Mouse (Mus musculus) layer of hippocampus, adult 11-12 months (tissue): ENCODE measurements at regions not wholly inside any gene's neighbourhood (a gene's known extent, or its start where the extent isn't known, plus 50 kb on each side); places are given as distances from the start of the nearest gene placed in this dataset.

Experiments used
- DNase-seq: peaks from one replicate; pipeline ENCODE4 v3.0.0; 2022; ENCODE audit warnings: low spot score

DNA sequence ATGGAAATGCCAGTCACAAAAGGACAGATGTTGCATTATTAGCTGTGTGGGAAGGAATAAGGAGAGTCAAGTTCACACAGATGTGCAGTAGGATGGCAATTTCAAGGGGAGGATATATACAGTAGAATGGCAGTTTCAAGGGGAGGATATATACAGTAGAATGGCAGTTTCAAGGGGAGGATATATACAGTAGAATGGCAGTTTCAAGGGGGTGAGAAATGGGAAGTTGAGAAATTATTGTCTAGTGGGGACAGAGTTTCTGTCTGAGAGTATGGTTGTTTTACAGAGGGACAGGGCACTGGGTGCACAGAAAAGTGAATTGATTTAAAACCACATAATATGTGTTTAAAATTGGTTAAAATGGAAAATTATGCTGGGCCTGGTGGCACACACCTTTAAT lies 54.8 kb upstream of the Scel start:
- DNase-seq = no peak

DNA sequence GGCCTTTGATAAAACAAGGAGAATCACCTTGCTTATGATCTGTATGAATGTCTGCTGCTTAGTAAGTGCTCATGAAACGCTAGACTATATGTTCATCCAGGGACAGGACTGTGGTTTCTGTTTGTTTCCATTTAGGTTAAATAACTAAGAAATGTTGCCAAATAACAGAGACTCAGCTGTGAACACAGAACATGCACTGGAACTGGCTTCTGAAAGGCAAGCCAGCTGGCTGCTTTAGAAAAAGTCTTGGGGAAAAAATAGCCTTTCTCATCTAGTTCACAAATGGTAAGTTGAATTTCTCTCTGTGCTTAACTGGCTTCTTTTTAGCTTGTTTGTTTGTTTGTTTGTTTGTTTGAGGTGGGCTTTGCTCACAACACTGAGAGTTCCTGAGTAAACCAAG lies 57.0 kb upstream of the Scel start:
- peak; percentile 28 for DNase-seq

DNA sequence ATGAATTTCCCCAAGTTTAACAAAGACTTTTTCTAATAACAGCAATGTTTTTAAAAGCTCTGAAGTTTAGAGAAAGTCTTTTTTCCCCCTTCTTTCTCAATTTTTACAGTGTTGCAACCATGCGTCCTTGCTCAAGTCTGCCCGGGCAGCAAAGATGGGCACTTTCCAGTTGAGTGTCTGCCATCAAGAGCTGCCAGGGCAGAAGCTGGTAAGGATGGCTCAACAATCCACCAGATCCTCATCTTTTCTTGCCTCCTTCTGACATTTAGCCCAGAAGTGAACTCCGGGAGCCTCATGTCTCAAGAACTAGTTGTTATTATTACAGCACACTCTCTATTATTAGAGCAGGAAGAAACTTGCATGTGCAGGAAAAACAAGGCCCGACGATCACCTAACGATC lies 62.4 kb upstream of the Scel start:
- no peak for DNase-seq

DNA sequence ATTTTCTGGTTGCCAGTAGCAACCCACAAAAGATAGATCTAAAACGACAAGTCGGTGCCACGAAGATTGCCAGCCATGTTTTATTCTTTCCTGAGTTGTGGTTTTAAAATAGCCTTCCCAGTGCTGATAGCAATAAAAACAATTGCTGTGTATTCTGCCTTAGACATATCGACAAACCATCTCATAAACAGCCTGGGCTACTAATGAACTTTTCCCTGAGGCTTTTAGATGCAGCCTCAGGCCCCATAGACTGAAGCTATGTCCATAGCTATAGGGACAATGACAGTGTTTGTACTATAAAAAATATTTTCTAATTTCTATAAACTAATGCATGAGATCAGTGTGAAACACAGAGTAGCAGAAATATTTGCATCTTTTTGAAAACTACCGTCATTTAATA lies 63.7 kb upstream of the Scel start:
- DNase-seq = no peak

DNA sequence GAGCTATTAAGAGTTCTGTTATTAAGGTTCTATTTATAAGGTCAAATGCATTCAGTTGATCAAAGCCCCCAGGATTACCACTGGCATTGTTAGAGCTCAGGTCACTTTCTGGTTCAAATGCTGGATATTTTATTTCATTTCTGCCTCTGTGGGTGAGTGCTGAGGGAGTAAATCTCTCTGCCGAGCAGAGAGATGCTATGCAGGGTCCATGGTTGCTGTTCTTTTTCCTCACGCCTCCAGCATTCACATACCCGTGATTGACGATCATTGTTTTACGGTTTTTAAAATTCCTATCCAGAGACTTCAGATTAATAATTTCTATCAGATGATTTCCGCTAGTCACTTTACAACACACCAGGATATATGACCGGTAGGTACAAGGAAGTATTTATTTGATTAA lies 64.1 kb upstream of the Scel start:
- DNase-seq = no peak

DNA sequence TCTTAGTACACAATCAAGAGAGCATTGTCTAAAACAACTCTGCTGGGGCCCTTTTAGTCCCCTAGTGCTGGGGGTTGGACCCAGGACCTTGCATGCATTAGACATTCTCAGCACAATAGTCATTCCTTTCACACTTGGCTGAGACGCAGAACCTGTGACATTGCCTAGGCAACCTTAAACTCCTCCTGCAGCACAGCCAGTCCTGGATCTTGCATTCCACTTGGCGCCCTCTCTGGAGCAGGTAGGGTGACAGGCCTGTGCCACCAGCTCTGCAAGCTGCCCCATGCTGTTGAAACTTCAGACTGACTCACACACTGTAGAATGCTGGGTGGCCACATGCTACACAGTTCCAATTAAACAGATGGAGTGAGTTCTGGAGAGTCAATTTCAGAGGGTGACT lies 66.5 kb upstream of the Scel start:
- peak; percentile 46 for DNase-seq

DNA sequence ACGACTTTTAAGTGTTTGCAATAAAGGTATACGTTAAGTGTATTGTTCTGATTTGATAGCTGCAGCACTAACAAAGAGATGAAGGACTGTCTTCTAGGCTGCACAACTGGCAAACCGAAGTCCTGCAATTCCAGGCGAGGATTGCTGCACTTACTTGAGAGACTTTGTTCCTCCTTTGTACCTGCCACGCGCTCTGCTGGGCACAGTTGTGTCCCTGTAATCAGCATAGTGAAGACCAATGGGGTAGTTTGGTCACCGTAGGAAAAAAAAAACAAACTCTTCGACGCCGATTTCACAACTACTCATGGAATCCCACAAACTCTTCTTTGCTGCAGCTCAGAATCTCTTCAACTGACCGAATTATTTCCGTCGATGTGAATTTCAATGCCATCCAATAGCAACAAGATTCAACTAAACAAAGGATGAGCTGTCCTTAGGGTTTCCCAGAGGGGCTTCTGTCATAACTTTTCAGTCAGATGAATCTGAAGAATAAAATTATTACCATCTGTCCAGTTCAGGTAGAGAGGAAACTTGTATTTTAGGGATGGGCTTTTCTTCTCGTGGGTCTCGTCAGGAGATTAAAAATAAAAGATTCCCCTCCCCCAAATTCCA lies 71.6 kb upstream of the Scel start:
- DNase-seq = no peak

DNA sequence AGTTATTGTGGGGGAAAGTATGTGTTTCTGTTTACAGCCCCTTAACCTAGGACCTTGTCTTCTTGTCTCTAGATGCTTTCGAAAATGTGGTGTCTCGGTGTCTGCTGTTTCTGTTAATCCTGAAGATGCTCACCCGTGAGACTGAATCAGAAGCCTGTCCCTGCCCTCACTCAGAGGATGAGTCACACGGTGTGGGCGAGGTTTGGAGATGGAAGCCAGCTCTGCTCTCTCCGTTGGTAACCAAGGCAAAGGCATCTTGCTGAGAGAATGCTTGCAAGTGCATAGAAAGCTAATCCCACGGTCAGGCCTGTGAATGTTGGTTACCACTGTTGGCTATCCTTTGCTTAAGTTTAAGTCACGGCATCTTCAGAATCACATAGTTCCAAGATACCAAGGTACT lies 72.9 kb upstream of the Scel start:
- peak; percentile 58 for DNase-seq

DNA sequence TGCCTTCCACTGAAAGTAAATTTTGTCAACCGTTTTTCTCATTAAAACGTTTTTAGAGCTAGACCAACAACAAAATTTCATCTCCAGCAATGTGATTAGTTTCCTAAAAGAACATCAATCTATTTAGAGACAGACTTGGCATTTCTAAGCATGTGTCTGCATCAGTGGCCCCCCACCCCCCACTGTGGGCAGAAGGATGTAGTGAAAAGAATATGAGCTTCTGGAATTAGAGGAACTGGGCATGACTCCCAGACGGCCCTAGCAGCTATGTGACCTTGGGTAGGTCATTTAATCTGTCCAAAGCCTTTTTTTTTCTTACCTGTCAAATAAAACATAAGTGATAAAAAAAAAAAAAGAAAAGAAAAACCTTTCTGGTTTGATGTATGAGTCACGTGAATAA lies 78.9 kb upstream of the Scel start:
- DNase-seq = no peak

DNA sequence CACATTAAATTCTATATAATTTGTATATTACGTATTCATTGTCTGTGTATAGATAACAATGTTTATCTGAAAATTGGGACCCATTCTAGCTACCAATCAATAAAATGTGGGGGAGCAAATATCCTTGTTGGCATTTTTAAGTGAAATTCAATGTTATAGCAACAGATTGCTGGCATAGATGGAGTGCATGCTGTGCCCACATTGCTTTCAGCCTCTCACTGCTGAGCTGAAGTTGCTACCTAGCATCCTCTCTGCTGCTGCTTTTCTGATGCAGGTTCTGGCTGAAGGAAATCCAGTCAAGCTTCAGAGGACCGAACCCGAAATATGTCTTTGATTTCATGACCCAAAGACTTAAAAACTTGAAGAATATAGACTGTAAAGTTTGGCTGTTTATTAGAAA lies 80.0 kb upstream of the Scel start:
- DNase-seq = no peak

DNA sequence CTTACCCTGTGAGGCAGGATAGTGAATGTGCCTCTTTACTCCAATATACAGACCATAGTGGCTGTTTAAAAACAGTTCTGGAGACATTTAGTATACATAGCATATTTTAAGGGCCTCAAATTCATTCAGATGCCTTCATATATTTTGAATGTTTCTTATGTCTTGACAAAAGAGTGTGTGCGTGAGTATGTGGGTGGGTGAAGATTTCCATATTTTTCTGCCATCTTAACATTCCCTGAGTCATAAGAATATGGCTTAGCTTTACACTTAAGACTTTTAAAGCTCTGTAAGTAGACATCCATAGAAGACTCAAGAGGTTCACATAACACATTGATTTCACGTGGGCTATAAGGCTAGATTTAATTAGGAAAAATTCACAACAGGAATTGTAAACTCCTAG lies 81.3 kb upstream of the Mycbp2 start:
- no peak for DNase-seq

DNA sequence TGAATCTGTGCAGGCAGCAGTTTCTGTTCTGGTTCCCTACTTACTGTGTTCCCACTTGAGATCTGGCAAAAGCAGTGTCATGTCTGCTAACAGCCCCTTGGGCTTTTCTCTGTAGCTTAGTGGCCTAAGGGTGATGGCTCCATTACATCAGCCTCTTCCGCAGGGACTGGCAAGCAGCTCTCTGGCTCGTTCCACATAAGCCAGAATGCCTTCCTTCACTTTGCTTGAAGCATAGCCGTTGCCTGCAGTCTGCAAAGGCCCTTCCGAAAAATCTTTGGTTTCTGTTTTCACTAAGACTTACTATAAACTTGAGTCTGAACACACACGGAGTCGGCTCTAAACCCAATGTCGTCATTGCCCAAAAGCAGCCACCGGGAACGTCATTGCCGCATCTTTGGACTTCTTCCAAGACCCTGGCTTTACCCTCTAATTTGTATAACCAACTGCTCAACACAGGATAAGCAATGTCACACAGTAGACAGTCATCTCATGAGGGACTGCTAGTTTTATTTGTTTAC lies 74.8 kb upstream of the Mycbp2 start:
- no peak for DNase-seq

DNA sequence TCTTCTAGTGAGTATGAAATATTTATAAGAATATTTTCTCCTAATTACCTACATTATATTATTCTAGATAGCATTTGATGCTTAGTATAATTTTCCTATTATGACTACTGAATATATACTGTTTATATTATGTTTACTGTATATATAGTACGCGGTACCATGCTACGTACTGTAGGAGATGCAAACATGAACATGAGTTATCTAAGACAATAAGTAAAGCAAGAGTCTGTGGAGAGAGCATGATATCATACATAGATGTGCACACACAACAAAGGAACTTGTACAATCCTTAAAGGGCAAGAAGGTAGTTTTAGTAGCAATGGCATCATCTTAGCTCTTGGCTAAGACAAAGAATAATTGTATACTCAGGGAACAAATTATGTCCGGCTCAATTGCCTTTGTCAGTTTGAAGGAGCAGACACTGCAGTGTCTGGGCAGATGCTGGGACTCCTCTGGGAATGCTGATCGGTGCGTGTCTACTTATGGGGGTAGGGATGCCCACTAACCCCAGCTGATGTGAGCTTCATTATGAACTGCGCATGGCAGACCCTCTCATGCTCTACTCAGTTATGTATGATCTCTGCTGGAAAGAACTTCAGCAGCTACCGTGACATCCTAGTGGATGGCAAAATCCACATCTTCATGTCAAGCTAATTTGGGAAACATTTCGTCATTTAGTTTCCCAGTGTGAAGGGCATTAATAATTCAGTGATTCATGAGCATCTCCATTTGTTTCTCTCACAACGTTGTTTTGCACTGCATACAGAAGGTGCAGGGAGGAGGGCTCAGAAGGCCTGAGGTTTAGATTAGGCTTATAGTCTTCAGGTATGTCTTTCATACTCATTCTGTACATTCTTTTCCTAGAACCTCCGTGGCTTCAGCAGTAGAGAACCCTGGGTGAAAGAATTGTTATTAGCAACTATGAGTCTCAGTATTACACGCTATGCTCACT lies 70.8 kb upstream of the Mycbp2 start:
- no peak for DNase-seq

DNA sequence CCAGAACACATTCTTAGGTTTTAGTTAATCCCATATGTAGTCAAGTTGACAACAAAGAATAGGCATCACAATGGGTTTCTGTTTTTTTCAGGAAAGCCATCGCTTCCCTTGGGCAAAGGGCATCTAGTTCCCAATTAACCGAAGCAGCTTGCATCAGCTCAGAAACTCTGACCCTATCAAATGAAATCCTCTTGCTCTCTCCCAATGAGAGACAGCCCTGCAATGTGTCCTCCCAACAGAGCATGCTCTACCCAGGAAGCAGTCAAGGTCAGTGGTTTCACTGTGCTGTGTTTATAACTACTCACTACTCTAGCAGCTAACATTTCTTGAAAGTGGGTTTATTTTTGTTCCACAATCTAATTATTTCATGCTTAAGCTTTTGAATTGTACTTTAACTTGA lies 58.0 kb upstream of the Mycbp2 start:
- DNase-seq = no peak

DNA sequence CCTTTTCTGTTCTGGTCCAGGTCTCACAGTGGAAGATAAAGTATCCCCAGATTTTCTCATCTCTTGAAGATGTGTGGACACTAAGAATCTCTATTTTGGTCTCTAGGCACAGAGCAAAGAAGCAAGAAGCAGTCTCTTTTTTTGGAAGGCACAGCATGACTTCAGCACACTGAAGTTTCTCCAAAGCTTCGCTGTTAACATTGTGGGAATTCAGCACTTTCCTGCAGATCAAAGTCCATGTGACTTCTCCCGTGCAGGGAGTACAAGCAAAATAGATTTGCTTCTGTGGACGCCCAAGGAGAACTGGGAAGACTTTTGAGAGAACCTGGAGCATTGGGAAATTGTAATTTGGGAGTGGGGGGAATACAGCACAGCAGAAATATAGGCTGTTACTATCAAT lies 56.4 kb upstream of the Mycbp2 start:
- DNase-seq = no peak

DNA sequence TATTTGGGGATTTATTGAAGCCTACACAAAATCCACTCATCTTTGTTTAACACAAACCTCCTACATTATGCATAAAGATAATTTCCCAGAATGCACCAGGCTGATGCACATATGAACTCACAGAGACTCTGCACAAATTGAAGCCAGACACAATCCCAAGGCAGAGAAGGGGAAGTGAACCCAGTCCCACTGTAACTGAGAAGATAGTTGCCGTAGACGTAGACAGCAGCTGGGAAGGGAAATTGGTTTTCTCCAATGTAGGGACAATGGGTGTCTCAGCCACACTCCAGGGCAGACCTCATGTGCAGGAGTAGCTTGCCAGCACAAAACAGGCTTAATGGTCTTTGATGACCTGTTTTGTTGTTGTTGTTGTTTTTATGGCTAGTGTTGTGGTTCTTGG lies 55.4 kb upstream of the Mycbp2 start:
- no peak for DNase-seq

DNA sequence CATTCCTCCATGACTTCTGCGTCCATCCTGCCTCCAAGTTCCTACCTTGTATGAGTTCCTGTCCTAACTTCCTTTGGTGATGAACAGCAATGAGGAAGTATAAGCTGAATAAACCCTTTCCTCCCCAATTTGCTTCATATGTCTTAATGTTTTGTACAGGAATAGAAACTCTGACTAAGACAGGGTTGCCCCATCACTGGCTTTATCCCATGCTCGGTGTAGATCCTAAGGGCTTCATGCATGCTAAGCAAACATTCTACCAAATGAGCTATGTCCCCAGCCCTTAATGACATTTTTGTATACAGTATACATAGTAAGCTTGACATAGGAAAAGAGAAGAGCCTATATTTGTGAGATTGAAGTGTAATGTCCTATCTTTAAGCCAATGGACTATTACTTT lies 54.7 kb upstream of the Mycbp2 start:
- DNase-seq = no peak

DNA sequence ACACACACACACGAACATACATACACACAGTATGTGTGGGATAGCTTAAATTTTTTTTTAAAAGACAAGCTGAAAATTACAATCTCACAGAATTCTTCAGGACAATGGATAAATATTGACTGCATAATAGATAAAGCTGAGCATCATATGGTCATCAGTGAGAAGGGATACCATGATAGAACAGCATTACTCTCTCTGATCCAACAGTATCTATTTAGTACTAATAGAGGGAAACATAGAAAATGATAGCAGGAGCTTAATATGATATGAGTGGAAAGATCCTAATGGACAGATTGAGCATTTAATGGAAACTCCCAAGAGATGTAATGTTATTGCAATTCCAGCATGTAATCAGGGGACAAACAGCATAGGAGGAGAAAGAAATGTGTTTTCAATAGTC lies 51.8 kb upstream of the Mycbp2 start:
- no peak for DNase-seq
